Mouse (Mus musculus): ENCODE results near the gene Ppp1r3g. TPM values are rescaled to one million over a fixed set of nuclear protein-coding genes. Genes with fewer than 3 reads are reported as not detected.
"Not testable (repeated sequence)": the region's sequence is repeated elsewhere in the genome, so short reads cannot be mapped to it uniquely, and the experiment has no call there.

The Ppp1r3g gene
- polyA plus RNA-seq, 1 experiment from 2014 or later, result 1.0 TPM

- WGBS, result 86% methylated on average over 4 of the region's 4 CpGs
- H3K27me3 ChIP-seq (replicated peaks; ENCODE audit: control insufficient read depth, insufficient read depth, low read length), result no peaks in the 10 kb centered on the region
- H3K27ac ChIP-seq (ENCODE audit: low read depth, low read length), result no peak overlapping the region
- no peak overlapping the region for H3K4me3 ChIP-seq (ENCODE audit: low read depth, low read length)
- no peak overlapping the region for H3K4me2 ChIP-seq
- H3K9ac ChIP-seq (ENCODE audit: low read depth, low read length), result no peak overlapping the region
- peaks cover 7% of the 10 kb centered on the region; the same call in 1 of the 2 replicates for H3K36me3 ChIP-seq (ENCODE audit: control insufficient read depth, insufficient read depth, low read length)
- no peaks in the 10 kb centered on the region for H3K9me3 ChIP-seq (ENCODE audit: control insufficient read depth, low read length)
- DNase-seq (ENCODE audit: low spot score) (no peak), ATAC-seq (replicated peaks; ENCODE audit: low FRiP score) (no peak)
- H3K4me1 ChIP-seq (replicated peaks; ENCODE audit: control insufficient read depth, insufficient read depth, low read length), result no peaks in the 10 kb centered on the region
These were observed 21.8 kb downstream of the Ppp1r3g start for GRCm38 (mm10) chr13:35980471-35980870.

- ATAC-seq (replicated peaks; ENCODE audit: low FRiP score), result no peak
- WGBS, result 76% methylated on average over 6 of the region's 6 CpGs
- no peak overlapping the region for H3K4me3 ChIP-seq (ENCODE audit: low read depth, low read length)
- DNase-seq (ENCODE audit: low spot score), result no peak
- H3K36me3 ChIP-seq (ENCODE audit: control insufficient read depth, insufficient read depth, low read length), result peaks cover 3% of the 10 kb centered on the region; the same call in 1 of the 2 replicates
- H3K4me2 ChIP-seq, result no peak overlapping the region
- peaks cover 5% of the 10 kb centered on the region for H3K4me1 ChIP-seq (replicated peaks; ENCODE audit: control insufficient read depth, insufficient read depth, low read length)
- no peaks in the 10 kb centered on the region for H3K27me3 ChIP-seq (replicated peaks; ENCODE audit: control insufficient read depth, insufficient read depth, low read length)
- no peak overlapping the region for H3K27ac ChIP-seq (ENCODE audit: low read depth, low read length)
- no peaks in the 10 kb centered on the region for H3K9me3 ChIP-seq (ENCODE audit: control insufficient read depth, low read length)
- no peak overlapping the region for H3K9ac ChIP-seq (ENCODE audit: low read depth, low read length)
These were observed 24.3 kb downstream of the Ppp1r3g start for GRCm38 (mm10) chr13:35982985-35983384.

GRCm38 (mm10) chr13:35989329-35989728 lies 30.7 kb downstream of the Ppp1r3g start:
- no peak overlapping the region for H3K9ac ChIP-seq (ENCODE audit: low read depth, low read length)
- DNase-seq (ENCODE audit: low spot score) (no peak), ATAC-seq (replicated peaks; ENCODE audit: low FRiP score) (no peak)
- no peaks in the 10 kb centered on the region for H3K27me3 ChIP-seq (replicated peaks; ENCODE audit: control insufficient read depth, insufficient read depth, low read length)
- no peak overlapping the region for H3K27ac ChIP-seq (ENCODE audit: low read depth, low read length)
- no peaks in the 10 kb centered on the region for H3K36me3 ChIP-seq (ENCODE audit: control insufficient read depth, insufficient read depth, low read length)
- no peak overlapping the region for H3K4me2 ChIP-seq
- peaks cover 7% of the 10 kb centered on the region for H3K4me1 ChIP-seq (replicated peaks; ENCODE audit: control insufficient read depth, insufficient read depth, low read length)
- 77% methylated on average over 3 of the region's 3 CpGs for WGBS
- H3K4me3 ChIP-seq (ENCODE audit: low read depth, low read length), result no peak overlapping the region
- no peaks in the 10 kb centered on the region for H3K9me3 ChIP-seq (ENCODE audit: control insufficient read depth, low read length)

- not testable (repeated sequence) for H3K27ac ChIP-seq (ENCODE audit: low read depth, low read length); H3K9me3 ChIP-seq (ENCODE audit: control insufficient read depth, low read length); H3K9ac ChIP-seq (ENCODE audit: low read depth, low read length); H3K27me3 ChIP-seq (replicated peaks; ENCODE audit: control insufficient read depth, insufficient read depth, low read length); H3K36me3 ChIP-seq (ENCODE audit: control insufficient read depth, insufficient read depth, low read length); H3K4me3 ChIP-seq (ENCODE audit: low read depth, low read length); H3K4me2 ChIP-seq; ATAC-seq (replicated peaks; ENCODE audit: low FRiP score); DNase-seq (ENCODE audit: low spot score)
- WGBS, result 95% methylated on average over 17 of the region's 21 CpGs
- peaks cover 13% of the 10 kb centered on the region for H3K4me1 ChIP-seq (replicated peaks; ENCODE audit: control insufficient read depth, insufficient read depth, low read length)
These were observed 32.5 kb downstream of the Ppp1r3g start for GRCm38 (mm10) chr13:35991185-35991584.

DNA sequence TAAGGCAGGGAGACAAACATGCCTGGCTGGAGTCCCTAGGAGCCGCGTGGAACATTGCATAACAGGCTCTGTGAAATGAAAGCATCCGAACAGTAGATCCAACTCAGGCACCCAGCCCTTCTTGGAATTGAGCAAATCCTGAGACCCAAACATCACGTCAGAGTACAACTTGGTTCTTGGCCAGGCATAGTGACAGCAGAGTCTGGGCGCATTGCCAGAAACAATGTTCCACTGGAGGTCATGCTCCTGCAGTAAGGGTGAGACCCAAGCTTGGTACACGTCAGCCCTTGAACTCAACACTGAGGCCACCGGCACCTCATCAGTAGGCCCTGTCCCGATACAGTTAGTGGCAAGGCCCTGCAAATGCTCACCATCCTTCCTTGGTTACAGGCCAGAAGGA lies 35.4 kb downstream of the Ppp1r3g start:
- Histone ChIP-seq H3K27ac (ENCODE audit: low read depth, low read length) (no peak overlapping the region), H3K36me3 (ENCODE audit: control insufficient read depth, insufficient read depth, low read length) (no peaks in the 10 kb centered on the region), H3K9me3 (ENCODE audit: control insufficient read depth, low read length) (no peaks in the 10 kb centered on the region), H3K4me3 (ENCODE audit: low read depth, low read length) (no peak overlapping the region), H3K9ac (ENCODE audit: low read depth, low read length) (no peak overlapping the region), H3K27me3 (replicated peaks; ENCODE audit: control insufficient read depth, insufficient read depth, low read length) (no peaks in the 10 kb centered on the region), H3K4me2 (no peak overlapping the region), H3K4me1 (replicated peaks; ENCODE audit: control insufficient read depth, insufficient read depth, low read length) (peaks cover 12% of the 10 kb centered on the region; the same call in 1 of the 2 replicates)
- ATAC-seq (replicated peaks; ENCODE audit: low FRiP score), result no peak
- WGBS, result 91% methylated on average over 8 of the region's 8 CpGs
- DNase-seq (ENCODE audit: low spot score), result no peak

DNA sequence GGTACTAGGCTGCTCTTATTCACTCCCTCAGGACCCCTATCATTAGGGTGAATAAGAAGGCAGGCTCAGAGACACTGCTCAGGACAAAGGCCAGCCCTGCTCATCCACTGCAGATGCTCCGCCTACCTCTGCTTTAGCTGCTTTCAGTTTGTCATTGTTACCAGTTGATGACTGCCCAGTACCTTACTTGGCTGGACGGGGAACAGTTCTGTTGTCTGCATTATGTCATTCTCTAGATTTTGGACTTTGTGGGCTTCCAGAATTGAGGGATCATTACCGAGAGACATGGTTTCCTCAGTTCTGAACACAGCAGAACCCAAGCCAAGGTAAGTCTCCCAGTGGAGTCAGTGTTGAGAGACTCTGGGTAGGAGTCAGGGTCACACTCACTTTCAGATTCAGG lies 36.6 kb downstream of the Ppp1r3g start:
- Histone ChIP-seq H3K9me3 (ENCODE audit: control insufficient read depth, low read length) (no peaks in the 10 kb centered on the region), H3K4me3 (ENCODE audit: low read depth, low read length) (no peak overlapping the region), H3K9ac (ENCODE audit: low read depth, low read length) (no peak overlapping the region), H3K4me2 (no peak overlapping the region), H3K4me1 (replicated peaks; ENCODE audit: control insufficient read depth, insufficient read depth, low read length) (peaks cover 12% of the 10 kb centered on the region; the same call in 1 of the 2 replicates), H3K27me3 (replicated peaks; ENCODE audit: control insufficient read depth, insufficient read depth, low read length) (no peaks in the 10 kb centered on the region), H3K36me3 (ENCODE audit: control insufficient read depth, insufficient read depth, low read length) (no peaks in the 10 kb centered on the region), H3K27ac (ENCODE audit: low read depth, low read length) (no peak overlapping the region)
- ATAC-seq (replicated peaks; ENCODE audit: low FRiP score), result no peak
- WGBS, result 88% methylated on average over 3 of the region's 3 CpGs
- no peak for DNase-seq (ENCODE audit: low spot score)

DNA sequence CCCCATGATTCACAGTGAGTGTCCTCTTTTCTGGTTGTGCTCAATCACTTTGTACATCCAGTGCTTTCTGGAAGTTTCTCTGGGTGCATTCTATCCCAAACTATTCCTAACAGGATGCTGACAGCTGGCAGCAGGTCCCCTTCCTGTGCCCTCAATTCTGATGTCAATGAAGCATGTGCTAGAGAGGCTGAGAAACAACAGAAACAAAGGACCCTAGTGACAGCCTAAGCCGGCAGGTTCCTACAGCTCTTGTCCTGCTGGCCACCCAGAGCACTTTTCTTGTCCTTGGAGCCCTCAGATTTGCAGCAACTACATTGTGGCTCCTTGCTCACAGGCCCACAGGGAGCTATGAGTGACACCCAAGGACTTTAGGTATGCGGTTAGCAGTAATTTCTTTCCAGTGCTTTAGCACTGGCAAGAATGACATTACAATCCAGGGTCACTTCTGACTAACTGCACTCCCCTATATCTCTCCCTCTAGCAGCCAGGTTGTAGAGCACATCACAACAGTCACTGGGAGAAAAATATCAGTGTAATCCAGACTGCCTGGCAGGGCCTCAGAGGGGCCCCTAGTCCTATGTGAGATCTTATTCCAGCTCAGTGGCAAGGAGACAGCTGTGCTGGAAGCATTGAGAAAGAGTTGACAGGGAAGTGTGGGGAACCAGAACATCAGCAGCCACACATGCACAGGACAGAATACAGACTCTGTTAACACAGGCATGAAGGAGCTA lies 37.2 kb downstream of the Ppp1r3g start:
- H3K27ac ChIP-seq (ENCODE audit: low read depth, low read length), result no peak overlapping the region
- no peaks in the 10 kb centered on the region for H3K36me3 ChIP-seq (ENCODE audit: control insufficient read depth, insufficient read depth, low read length)
- DNase-seq (ENCODE audit: low spot score), result no peak
- no peaks in the 10 kb centered on the region for H3K9me3 ChIP-seq (ENCODE audit: control insufficient read depth, low read length)
- peaks cover 12% of the 10 kb centered on the region; the same call in 1 of the 2 replicates for H3K4me1 ChIP-seq (replicated peaks; ENCODE audit: control insufficient read depth, insufficient read depth, low read length)
- no peak overlapping the region for H3K9ac ChIP-seq (ENCODE audit: low read depth, low read length)
- whole genome bisulfite sequencing, result 78% methylated on average over 2 of the region's 2 CpGs
- H3K4me3 ChIP-seq (ENCODE audit: low read depth, low read length), result no peak overlapping the region
- H3K27me3 ChIP-seq (replicated peaks; ENCODE audit: control insufficient read depth, insufficient read depth, low read length), result no peaks in the 10 kb centered on the region
- H3K4me2 ChIP-seq, result no peak overlapping the region
- peak; percentile 51 for ATAC-seq (replicated peaks; ENCODE audit: low FRiP score)

DNA sequence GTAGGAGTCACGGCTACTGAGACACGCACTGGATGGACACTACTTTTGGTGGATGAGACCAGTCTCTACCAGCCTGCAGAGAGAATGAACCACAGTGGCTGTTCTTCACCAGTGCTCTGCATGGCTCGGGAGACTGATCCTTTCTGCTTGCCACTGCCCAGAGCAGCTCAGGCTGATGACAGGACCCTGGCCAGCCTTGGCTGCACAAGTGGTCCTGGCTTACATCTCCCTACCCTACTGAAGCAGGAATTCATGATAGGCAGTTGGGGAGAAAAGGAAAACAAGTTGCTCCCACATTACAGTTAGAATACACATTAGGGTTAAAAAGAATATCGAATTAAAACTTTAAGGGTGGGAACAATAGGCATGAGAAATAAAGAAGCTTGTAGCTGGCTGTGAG lies 39.0 kb downstream of the Ppp1r3g start:
- DNase-seq (ENCODE audit: low spot score) (no peak), ATAC-seq (replicated peaks; ENCODE audit: low FRiP score) (no peak)
- no peaks in the 10 kb centered on the region for H3K9me3 ChIP-seq (ENCODE audit: control insufficient read depth, low read length)
- peaks cover 12% of the 10 kb centered on the region; the same call in 1 of the 2 replicates for H3K4me1 ChIP-seq (replicated peaks; ENCODE audit: control insufficient read depth, insufficient read depth, low read length)
- no peak overlapping the region for H3K4me3 ChIP-seq (ENCODE audit: low read depth, low read length)
- no peaks in the 10 kb centered on the region for H3K27me3 ChIP-seq (replicated peaks; ENCODE audit: control insufficient read depth, insufficient read depth, low read length)
- no peak overlapping the region for H3K9ac ChIP-seq (ENCODE audit: low read depth, low read length)
- H3K27ac ChIP-seq (ENCODE audit: low read depth, low read length), result no peak overlapping the region
- WGBS, result 86% methylated on average over 4 of the region's 4 CpGs
- no peak overlapping the region for H3K4me2 ChIP-seq
- no peaks in the 10 kb centered on the region for H3K36me3 ChIP-seq (ENCODE audit: control insufficient read depth, insufficient read depth, low read length)

GRCm38 (mm10) chr13:36000798-36001197 lies 42.2 kb downstream of the Ppp1r3g start:
- 28% methylated on average over 1 of the region's 1 CpGs for WGBS
- no peak overlapping the region for H3K9ac ChIP-seq (ENCODE audit: low read depth, low read length)
- H3K27me3 ChIP-seq (replicated peaks; ENCODE audit: control insufficient read depth, insufficient read depth, low read length), result no peaks in the 10 kb centered on the region
- H3K27ac ChIP-seq (ENCODE audit: low read depth, low read length), result no peak overlapping the region
- H3K4me1 ChIP-seq (replicated peaks; ENCODE audit: control insufficient read depth, insufficient read depth, low read length), result peaks cover 9% of the 10 kb centered on the region; the same call in 1 of the 2 replicates
- DNase-seq (ENCODE audit: low spot score) (no peak), ATAC-seq (replicated peaks; ENCODE audit: low FRiP score) (no peak)
- H3K4me3 ChIP-seq (ENCODE audit: low read depth, low read length), result no peak overlapping the region
- H3K4me2 ChIP-seq, result no peak overlapping the region
- H3K36me3 ChIP-seq (ENCODE audit: control insufficient read depth, insufficient read depth, low read length), result no peaks in the 10 kb centered on the region
- no peaks in the 10 kb centered on the region for H3K9me3 ChIP-seq (ENCODE audit: control insufficient read depth, low read length)
